Mouse (Mus musculus) embryonic fibroblast, embryonic 13.5 days (primary cell): ENCODE data around the gene Ramp1.

Experiments used
- CTCF ChIP-seq: IDR thresholded peaks from 2 replicates; pipeline ENCODE4 v1.5.1; 2011; ENCODE audit warnings: mild to moderate bottlenecking, control low read depth, low read length, moderate library complexity, borderline replicate concordance; ENCODE audit not compliant: insufficient read depth
- POLR2A ChIP-seq: IDR thresholded peaks from 2 replicates; pipeline ENCODE4 v1.6.1; 2011; ENCODE audit warnings: low read depth, mild to moderate bottlenecking, control low read depth, low read length, moderate library complexity

- no peak for TF ChIP-seq POLR2A
- no peak for TF ChIP-seq CTCF
Observed at GRCm38 (mm10) chr1:91193242-91193641, 13.6 kb downstream of the Ramp1 start.
